Mouse (Mus musculus) limb, embryonic 12.5 days (tissue): Measurements from ENCODE around the gene Fam98a. TPM values are rescaled to one million over a fixed set of nuclear protein-coding genes. Genes with fewer than 3 reads are reported as not detected.
A peak's percentile ranks its signal among the peaks of the same experiment; 100 is the strongest.

Experiments
- ATAC-seq: fragments of 200-750 bp; cut with Nextera tagmentation; 2 replicates; pipeline ENCODE4 v1.8.0; 2017; ENCODE audit warnings: low read depth, moderate TSS enrichment; ENCODE audit not compliant: insufficient number of reproducible peaks, insufficient read depth, low FRiP score, low TSS enrichment
- H3K27ac ChIP-seq: fragments of 300-500 bp; sonication (generic); 2 replicates; pipeline ENCODE4 v1.5.1; 2016; ENCODE audit warnings: mild to moderate bottlenecking, moderate library complexity
- H3K27me3 ChIP-seq: fragments of 300-500 bp; sonication (generic); 2 replicates; pipeline ENCODE4 v1.6.1; 2016; ENCODE audit warnings: mild to moderate bottlenecking, moderate library complexity
- H3K36me3 ChIP-seq: fragments of 300-500 bp; sonication (generic); 2 replicates; pipeline ENCODE4 v1.6.1; 2016; ENCODE audit warnings: mild to moderate bottlenecking, moderate library complexity
- H3K4me1 ChIP-seq: fragments of 300-500 bp; sonication (generic); replicated peaks from 2 replicates; pipeline ENCODE4 v1.6.1; 2016
- H3K4me2 ChIP-seq: fragments of 300-500 bp; sonication (generic); 2 replicates; pipeline ENCODE4 v1.6.1; 2016; ENCODE audit warnings: mild to moderate bottlenecking, moderate library complexity
- H3K4me3 ChIP-seq: fragments of 300-500 bp; sonication (generic); replicated peaks from 2 replicates; pipeline ENCODE4 v1.5.1; 2016; ENCODE audit warnings: mild to moderate bottlenecking
- H3K9ac ChIP-seq: fragments of 300-500 bp; sonication (generic); replicated peaks from 2 replicates; pipeline ENCODE4 v1.6.1; 2016; ENCODE audit warnings: mild to moderate bottlenecking, moderate library complexity
- H3K9me3 ChIP-seq: fragments of 300-500 bp; sonication (generic); 2 replicates; pipeline ENCODE4 v1.6.1; 2016; ENCODE audit warnings: mild to moderate bottlenecking, moderate library complexity
- WGBS: fragments of 180-500 bp; shearing (Covaris S2); methylation state at CpG from one replicate; pipeline ENCODE4 v1.1.7; 2016; 5-methylcytosine and 5-hydroxymethylcytosine counted together
- polyA plus RNA-seq: library from polyadenylated mRNA; unstranded; fragments of >200 nt; fragmentation: Nextera tagmentation; extraction: Ambion mirVana; gene quantifications from 2 replicates; pipeline ENCODE4 v1.2.1, GENCODE M21; 2016

Gene Fam98a
- polyA plus RNA-seq = 22.6 and 25.4 TPM in 2 replicates

DNA sequence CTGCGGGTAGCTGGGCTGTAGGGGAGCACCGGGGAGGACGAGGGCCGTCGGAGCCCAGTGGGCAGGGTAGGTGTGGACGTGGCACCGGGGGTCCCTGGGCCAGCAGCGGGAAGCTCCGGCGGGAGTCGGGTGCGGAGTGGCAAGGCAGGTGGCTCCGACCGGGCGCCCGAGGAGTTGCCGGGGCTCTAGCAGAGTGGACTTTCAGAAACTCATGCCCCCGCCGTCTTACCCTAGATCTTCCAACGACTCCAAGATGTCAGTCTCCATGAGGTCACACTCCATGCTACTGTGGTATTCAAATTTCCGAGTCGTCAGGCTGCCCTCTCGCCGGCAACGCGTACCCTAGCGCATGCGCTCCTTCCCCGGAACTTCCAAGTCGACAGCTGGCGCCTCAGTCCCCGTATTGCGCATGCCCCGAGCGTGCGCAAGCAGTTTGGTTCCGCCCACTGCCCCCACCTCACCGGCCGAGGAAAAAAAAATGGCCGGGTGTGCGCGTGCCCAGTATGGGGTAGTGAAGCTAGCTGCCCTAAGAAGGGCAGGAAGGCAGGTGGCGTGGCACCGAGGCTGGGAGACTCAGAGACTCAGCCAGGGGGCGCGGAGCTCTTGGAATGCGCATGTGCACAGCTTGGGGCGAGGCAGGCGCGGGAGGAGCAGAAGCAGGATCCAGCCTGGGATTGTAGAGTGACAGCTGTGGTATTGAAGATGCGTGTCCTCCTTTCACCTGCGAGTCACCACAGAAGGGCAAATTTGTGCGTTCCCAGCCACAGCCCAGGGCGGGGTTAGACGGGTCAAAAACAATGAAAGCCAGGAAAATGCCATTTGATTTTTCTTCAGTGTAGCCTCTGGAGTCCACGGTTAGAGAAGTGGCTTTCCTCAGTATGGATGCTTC, at the start of gene Fam98a:
Fam98a (minus strand) TSS at position 435 of the 889 bp plus-strand sequence.
- H3K9me3 ChIP-seq = no peaks in the 10 kb centered on the region
- no peak within 1 kb of the TSS for H3K27ac ChIP-seq
- H3K9ac ChIP-seq = peak within 1 kb of the TSS; percentile 71
- H3K4me3 ChIP-seq = peak within 1 kb of the TSS; percentile 81
- WGBS = under 1% methylated on average over 56 of the region's 56 CpGs
- peaks cover 8% of the 10 kb centered on the region; the same call in 1 of the 2 replicates for H3K36me3 ChIP-seq
- H3K4me1 ChIP-seq = peaks cover 4% of the 10 kb centered on the region; the same call in 1 of the 2 replicates
- peak within 1 kb of the TSS; percentile 78 for H3K4me2 ChIP-seq
- peak; percentile 99 for ATAC-seq
- H3K27me3 ChIP-seq = no peaks in the 10 kb centered on the region

DNA sequence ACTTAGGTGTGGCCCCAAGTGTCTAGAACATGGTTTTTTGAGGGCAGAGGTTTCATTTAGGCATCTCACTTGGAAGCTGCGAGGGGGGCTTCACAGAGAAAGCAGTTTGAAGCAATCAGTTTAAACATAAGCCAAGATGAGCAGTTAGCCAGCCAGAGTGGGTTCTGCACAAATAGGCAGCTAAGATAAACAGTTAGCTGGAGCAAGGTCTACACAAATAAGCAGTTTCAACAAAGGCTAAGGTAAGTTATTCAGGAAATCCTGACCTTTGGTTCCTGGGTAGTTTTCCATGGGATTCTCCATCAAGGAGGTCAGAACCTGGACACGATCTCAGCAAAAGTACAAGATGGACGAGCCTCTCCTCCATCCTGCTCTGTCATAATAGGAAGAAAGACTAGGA, 46.9 kb upstream of the Fam98a start:
- Histone ChIP-seq H3K9ac (no peak overlapping the region), H3K27ac (no peak overlapping the region), H3K27me3 (no peaks in the 10 kb centered on the region), H3K4me3 (no peak overlapping the region), H3K4me2 (no peak overlapping the region), H3K9me3 (no peaks in the 10 kb centered on the region), H3K4me1 (0 out of 2 replicates have a peak, but pooled peaks cover 9% of the 10 kb centered on the region), H3K36me3 (no peaks in the 10 kb centered on the region)
- ATAC-seq = no peak
- 87% methylated on average over 3 of the region's 3 CpGs for WGBS

DNA sequence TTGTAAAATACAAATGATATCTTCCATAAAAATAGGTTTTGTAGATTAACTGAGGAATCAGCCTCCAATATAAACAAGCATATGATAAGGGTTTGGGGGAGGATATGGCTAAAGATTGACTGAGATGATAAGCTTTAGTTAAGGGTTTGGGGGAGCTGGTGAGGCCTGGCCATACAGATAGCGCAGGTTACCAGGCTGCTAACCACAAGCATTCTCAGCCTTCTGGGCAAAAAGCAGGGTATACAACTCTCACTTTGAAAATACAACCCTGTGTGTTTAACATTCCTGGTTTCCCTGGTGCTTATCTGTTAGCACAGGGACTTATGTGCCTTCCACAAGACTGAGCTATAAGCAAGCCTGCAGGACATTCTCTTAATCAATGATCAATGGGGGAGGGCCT, 31.0 kb upstream of the Fam98a start:
- H3K4me2 ChIP-seq = no peak overlapping the region
- H3K36me3 ChIP-seq = no peaks in the 10 kb centered on the region
- WGBS = 91% methylated on average over 1 of the region's 1 CpGs
- H3K27me3 ChIP-seq = no peaks in the 10 kb centered on the region
- no peak overlapping the region for H3K4me3 ChIP-seq
- no peak overlapping the region for H3K9ac ChIP-seq
- no peaks in the 10 kb centered on the region for H3K9me3 ChIP-seq
- no peaks in the 10 kb centered on the region for H3K4me1 ChIP-seq
- ATAC-seq = no peak
- no peak overlapping the region for H3K27ac ChIP-seq

DNA sequence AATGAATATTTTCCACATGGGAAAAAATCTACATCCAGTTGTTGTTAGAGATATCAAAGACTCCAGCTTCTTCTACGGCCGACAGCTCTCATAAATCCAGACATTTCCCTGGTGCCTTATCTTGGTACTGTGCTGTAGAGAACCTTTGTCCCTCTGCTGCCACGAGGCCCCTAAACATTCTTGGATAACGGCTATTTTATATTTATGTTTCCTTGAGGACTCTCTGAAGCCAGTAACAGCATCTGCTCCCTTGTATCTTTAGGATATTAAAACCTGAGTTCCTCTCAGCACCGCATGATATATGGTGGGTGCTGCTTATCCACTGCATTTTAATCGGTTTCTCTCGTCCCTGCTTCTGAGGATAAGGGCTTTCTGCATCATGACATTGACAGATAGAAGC, 23.9 kb upstream of the Fam98a start:
- Histone ChIP-seq H3K4me2 (no peak overlapping the region), H3K4me1 (no peaks in the 10 kb centered on the region), H3K9ac (no peak overlapping the region), H3K4me3 (no peak overlapping the region), H3K27me3 (no peaks in the 10 kb centered on the region), H3K36me3 (no peaks in the 10 kb centered on the region), H3K9me3 (no peaks in the 10 kb centered on the region), H3K27ac (no peak overlapping the region)
- 50% methylated on average over 7 of the region's 7 CpGs for WGBS
- ATAC-seq = no peak

DNA sequence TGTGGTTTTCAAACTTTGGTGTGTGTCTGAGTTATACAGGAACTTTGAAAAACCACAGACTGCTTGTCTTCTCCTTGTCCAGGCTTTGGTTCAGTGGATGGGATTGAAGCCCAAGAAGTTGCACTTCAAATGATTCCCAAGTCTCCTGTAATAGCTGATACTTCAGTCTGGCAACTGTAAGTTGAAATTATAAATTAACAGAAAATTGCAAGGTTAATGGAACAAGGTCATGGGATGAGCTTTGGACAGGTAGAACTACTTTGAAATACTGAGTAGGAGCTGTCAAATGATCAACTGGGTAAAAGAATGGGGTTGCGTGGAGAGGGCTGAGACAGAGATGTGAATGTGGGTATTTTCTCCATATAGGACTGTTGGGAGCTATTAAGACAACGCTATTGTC, 6.3 kb upstream of the Fam98a start:
- Histone ChIP-seq H3K9me3 (no peaks in the 10 kb centered on the region), H3K4me1 (no peaks in the 10 kb centered on the region), H3K9ac (no peak overlapping the region), H3K27ac (no peak overlapping the region), H3K4me3 (no peak overlapping the region), H3K4me2 (no peak overlapping the region), H3K36me3 (no peaks in the 10 kb centered on the region), H3K27me3 (no peaks in the 10 kb centered on the region)
- WGBS = 95% methylated on average over 2 of the region's 2 CpGs
- no peak for ATAC-seq

DNA sequence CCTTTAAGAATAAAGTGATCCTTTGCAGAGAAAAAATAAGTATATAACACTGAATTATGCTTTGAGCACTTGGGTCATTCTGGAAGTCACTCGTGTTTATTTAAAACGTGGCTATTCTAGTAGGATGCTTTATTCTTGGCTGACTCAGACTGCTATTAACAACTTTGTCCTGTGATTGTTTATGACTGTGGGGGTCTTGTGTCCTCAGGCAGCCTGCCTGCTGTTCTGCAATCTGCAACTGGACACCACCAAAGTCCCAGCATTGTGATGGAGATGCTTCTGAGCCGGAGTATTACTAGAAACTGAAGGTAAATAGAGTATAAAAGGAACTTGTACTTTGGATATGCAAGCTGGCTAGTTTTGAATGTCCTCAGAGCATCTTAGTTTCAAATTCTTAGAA, 5.3 kb upstream of the Fam98a start:
- no peak for ATAC-seq
- Histone ChIP-seq H3K4me1 (no peaks in the 10 kb centered on the region), H3K36me3 (no peaks in the 10 kb centered on the region), H3K9ac (no peak overlapping the region), H3K4me2 (no peak overlapping the region), H3K4me3 (no peak overlapping the region), H3K27ac (no peak overlapping the region), H3K27me3 (no peaks in the 10 kb centered on the region), H3K9me3 (no peaks in the 10 kb centered on the region)
- 39% methylated on average over 3 of the region's 3 CpGs for WGBS

DNA sequence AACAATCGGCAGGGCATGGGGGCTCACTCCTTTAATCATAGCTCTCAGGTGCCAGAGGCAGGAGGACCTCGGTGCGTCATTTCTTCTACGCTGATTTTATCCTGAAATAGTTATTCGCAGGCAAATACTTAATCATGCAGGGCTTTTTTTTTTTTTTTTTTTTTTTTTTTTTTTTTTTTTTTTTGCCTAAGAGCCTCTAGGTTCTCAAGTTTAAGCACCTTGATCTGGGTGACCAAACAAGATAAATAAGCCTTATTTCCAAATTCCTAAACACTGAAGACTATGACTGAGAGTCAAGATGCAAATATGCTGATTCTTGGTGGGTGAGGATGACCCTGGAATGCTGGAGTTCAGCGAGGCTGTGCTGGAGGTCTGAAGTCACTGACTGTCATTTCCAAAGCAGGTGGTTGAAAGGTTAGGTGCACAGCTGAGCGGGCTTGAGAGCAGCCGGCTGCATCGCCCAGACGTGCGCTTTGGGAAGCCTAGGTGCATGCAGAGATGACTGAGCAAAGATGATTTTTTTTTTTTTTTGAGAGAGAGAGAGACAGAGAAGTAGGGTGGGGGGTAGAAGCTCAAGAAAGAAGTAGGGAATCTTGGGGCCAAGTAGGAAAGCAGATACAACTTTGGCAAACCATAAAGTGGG, 854 bp downstream of the Fam98a start:
- no peaks in the 10 kb centered on the region for H3K9me3 ChIP-seq
- no peaks in the 10 kb centered on the region for H3K27me3 ChIP-seq
- WGBS = 42% methylated on average over 11 of the region's 11 CpGs
- peak overlapping the region; percentile 81 for H3K4me3 ChIP-seq
- H3K4me2 ChIP-seq = peak overlapping the region; percentile 78
- H3K4me1 ChIP-seq = peaks cover 4% of the 10 kb centered on the region; the same call in 1 of the 2 replicates
- peaks cover 15% of the 10 kb centered on the region; the same call in 1 of the 2 replicates for H3K36me3 ChIP-seq
- ATAC-seq = no peak
- no peak overlapping the region for H3K27ac ChIP-seq
- peak overlapping the region; percentile 71 for H3K9ac ChIP-seq

DNA sequence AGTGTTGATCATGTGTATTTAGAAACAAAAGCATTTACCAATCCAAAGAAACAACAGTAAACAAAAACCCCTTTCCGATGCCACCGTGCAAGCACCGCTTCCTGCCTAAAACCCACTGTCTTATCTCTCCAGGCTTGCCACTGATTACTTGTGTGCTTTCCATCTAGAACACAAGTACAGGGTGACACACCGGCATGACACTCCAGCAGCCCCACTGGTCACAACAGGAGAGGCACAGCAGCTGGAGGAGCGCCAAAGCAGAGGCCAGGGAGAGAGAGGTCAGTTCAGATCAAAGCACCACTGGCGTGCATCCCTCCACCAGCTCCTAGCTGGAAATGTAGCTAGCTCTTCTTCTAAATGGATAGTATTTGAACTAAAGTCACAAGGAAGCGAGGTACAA, 7.5 kb downstream of the Fam98a start:
- H3K27me3 ChIP-seq = no peaks in the 10 kb centered on the region
- H3K9me3 ChIP-seq = no peaks in the 10 kb centered on the region
- H3K36me3 ChIP-seq = peaks cover 55% of the 10 kb centered on the region
- H3K4me1 ChIP-seq = no peaks in the 10 kb centered on the region
- H3K27ac ChIP-seq = no peak overlapping the region
- WGBS = 85% methylated on average over 7 of the region's 7 CpGs
- no peak for ATAC-seq
- no peak overlapping the region for H3K4me2 ChIP-seq
- no peak overlapping the region for H3K4me3 ChIP-seq
- H3K9ac ChIP-seq = no peak overlapping the region

DNA sequence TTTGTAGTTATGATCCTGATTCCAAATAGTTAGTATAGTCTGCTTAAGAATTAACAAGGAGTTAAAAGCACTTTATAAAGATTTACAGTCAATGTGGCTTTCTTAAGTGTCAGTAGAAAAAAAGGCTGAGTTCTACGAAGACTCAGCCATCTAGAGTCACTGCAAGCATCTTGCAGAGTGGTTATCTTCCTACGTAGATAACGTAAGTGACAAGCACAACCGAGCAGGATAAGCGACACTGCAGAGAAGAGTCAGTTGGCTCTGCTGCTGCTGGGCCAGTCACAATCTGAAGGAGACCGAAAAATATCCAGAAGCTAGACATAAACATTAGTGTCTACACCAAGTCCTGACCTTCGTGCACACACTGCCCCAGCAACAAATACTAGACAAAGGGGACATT, 8.3 kb downstream of the Fam98a start:
- WGBS = 93% methylated on average over 7 of the region's 7 CpGs
- no peak for ATAC-seq
- Histone ChIP-seq H3K36me3 (peaks cover 63% of the 10 kb centered on the region), H3K27me3 (no peaks in the 10 kb centered on the region), H3K4me1 (no peaks in the 10 kb centered on the region), H3K9ac (no peak overlapping the region), H3K9me3 (no peaks in the 10 kb centered on the region), H3K27ac (no peak overlapping the region), H3K4me2 (no peak overlapping the region), H3K4me3 (no peak overlapping the region)

DNA sequence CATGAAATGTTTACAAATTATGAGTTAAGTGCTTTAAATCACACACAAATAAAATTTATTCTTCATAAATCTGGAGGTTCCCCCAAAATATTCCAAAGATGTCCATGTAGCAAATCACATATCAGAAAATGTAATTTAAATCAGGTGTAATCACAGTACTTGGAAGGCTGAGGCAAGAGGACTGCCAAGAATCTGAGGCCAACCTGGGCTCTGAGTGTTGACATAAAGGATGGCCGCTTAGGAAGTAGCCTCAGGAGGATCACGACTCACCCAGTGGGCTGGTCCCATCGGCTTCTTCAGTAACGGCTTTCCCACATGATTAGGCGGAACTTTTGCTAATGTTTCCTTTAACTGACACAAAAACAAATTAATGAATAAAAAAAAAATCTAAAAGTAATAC, 11.9 kb downstream of the Fam98a start:
- whole genome bisulfite sequencing = 91% methylated on average over 5 of the region's 5 CpGs
- Histone ChIP-seq H3K36me3 (peaks cover 58% of the 10 kb centered on the region), H3K4me3 (no peak overlapping the region), H3K9ac (no peak overlapping the region), H3K27me3 (no peaks in the 10 kb centered on the region), H3K9me3 (no peaks in the 10 kb centered on the region), H3K27ac (no peak overlapping the region), H3K4me1 (no peaks in the 10 kb centered on the region), H3K4me2 (no peak overlapping the region)
- no peak for ATAC-seq

DNA sequence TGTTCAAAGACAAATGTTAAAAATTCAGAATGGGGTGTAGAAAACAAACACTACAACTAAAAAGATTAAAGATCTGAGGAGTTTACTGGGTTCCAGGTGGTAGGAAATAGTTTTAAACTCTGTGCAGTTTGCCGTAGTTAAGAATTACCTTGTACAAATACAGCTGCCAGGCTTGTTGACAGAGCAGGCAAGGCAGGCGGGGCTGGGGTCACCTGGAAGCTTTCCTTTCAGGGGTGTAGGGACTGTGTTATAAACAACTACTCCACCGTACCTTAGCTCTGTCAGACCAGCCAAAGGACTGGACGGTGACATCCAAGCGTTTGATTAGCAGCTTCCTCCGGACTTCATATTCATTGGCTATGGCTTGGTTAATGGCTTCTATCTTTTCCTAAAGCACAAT, 12.6 kb downstream of the Fam98a start:
- Histone ChIP-seq H3K4me1 (no peaks in the 10 kb centered on the region), H3K36me3 (peaks cover 51% of the 10 kb centered on the region), H3K9ac (no peak overlapping the region), H3K9me3 (no peaks in the 10 kb centered on the region), H3K4me2 (no peak overlapping the region), H3K27me3 (no peaks in the 10 kb centered on the region), H3K4me3 (no peak overlapping the region), H3K27ac (no peak overlapping the region)
- 89% methylated on average over 6 of the region's 6 CpGs for WGBS
- ATAC-seq = no peak
